Mouse (Mus musculus) intestine, embryonic 14.5 days (tissue): ENCODE results near the gene Cdk5rap2. TPM values are rescaled to one million over a fixed set of nuclear protein-coding genes. Genes with fewer than 3 reads are reported as not detected.

ENCODE experiments used
- ATAC-seq: fragments of 200-750 bp; cut with Nextera tagmentation; replicated peaks from 2 replicates; pipeline ENCODE4 v1.8.0; 2017; ENCODE audit warnings: low read depth, moderate number of reproducible peaks, moderate TSS enrichment, moderate library complexity; ENCODE audit not compliant: low FRiP score, low TSS enrichment
- DNase-seq: peaks from one replicate; pipeline ENCODE4 v3.0.0-alpha.2; 2018; ENCODE audit warnings: low spot score
- H3K27ac ChIP-seq: fragments of 300-500 bp; sonication (generic); 2 replicates; pipeline ENCODE4 v1.5.1; 2014; ENCODE audit warnings: low read depth, mild to moderate bottlenecking, control low read depth
- H3K27me3 ChIP-seq: fragments of 300-500 bp; sonication (generic); replicated peaks from 2 replicates; pipeline ENCODE4 v1.6.1; 2014; ENCODE audit warnings: low read length, control low read depth; ENCODE audit not compliant: control insufficient read depth, insufficient read depth
- H3K36me3 ChIP-seq: fragments of 300-500 bp; sonication (generic); 2 replicates; pipeline ENCODE4 v1.6.1; 2014; ENCODE audit warnings: low read length, control low read depth; ENCODE audit not compliant: control insufficient read depth, insufficient read depth
- H3K4me1 ChIP-seq: fragments of 300-500 bp; sonication (generic); replicated peaks from 2 replicates; pipeline ENCODE4 v1.6.1; 2014; ENCODE audit warnings: low read length, control low read depth, mixed read lengths; ENCODE audit not compliant: control insufficient read depth, insufficient read depth
- H3K4me2 ChIP-seq: fragments of 300-500 bp; sonication (generic); 2 replicates; pipeline ENCODE4 v1.6.1; 2014; ENCODE audit warnings: low read length
- H3K4me3 ChIP-seq: fragments of 300-500 bp; sonication (generic); 2 replicates; pipeline ENCODE4 v1.5.1; 2014; ENCODE audit warnings: low read depth, low read length, control low read depth, mixed read lengths
- H3K9ac ChIP-seq: fragments of 300-500 bp; sonication (generic); 2 replicates; pipeline ENCODE4 v1.6.1; 2014; ENCODE audit warnings: mild to moderate bottlenecking, low read length
- H3K9me3 ChIP-seq: fragments of 300-500 bp; sonication (generic); 2 replicates; pipeline ENCODE4 v1.6.1; 2016; ENCODE audit warnings: low read length, control low read depth; ENCODE audit not compliant: control insufficient read depth
- WGBS: fragments of 180-500 bp; shearing (Covaris S2); extraction: QIAGEN DNeasy Blood & Tissue Kit; methylation state at CpG from one replicate; pipeline ENCODE4 v1.1.7; 2014; 5-methylcytosine and 5-hydroxymethylcytosine counted together
- polyA plus RNA-seq: library from polyadenylated mRNA; unstranded; fragments of >200 nt; fragmentation: Nextera tagmentation; extraction: Ambion mirVana; gene quantifications from 2 replicates; pipeline ENCODE4 v1.2.1, GENCODE M21; 2014

Cdk5rap2 gene
- polyA plus RNA-seq: 20.0 and 21.4 TPM in 2 replicates

DNA sequence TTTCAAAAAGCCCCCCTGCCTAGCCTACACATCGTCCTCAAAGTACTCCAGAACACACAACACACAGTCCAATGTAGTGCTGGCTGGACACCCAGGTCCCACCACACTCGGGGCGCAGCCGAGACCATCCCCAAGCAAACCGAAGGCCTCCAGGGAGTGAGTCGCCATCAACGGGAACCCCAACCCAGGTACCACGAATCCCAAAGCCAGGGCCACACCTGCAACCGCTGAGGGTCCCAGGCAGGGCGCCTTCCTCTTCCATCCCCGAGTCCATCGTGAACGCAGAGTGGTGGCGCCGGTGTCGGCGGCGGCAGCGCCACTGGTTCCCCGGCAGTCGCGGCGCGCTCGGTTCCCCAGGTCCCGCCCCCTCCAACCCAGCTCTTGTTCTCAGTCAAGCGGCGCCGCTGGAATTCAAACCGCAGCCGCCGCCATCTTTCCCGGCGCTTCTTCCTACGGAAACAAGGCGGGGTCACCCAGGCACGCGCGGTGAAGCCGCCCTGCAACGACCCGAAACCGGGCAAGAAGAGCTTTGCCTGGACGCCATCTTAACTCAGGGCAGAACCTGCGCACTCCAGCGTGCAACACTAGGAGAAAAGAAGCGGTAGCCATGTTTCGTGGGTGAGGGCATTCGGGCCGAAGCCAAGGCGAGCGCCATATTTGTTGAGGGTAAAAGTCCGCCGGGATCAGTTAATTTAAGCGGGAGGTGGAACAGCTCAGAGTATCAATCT, at the start of gene Cdk5rap2:
Gene Cdk5rap2, minus strand, starts transcription at position 450 of the 728 bp plus-strand sequence.
- DNase-seq (peak; percentile 97), ATAC-seq (peak; percentile 99)
- Histone ChIP-seq H3K27ac (peak within 1 kb of the TSS; percentile 43; the same call in 1 of the 2 replicates), H3K27me3 (no peaks in the 10 kb centered on the region), H3K4me1 (peaks cover 4% of the 10 kb centered on the region; the same call in 1 of the 2 replicates), H3K9me3 (no peaks in the 10 kb centered on the region), H3K4me3 (peak within 1 kb of the TSS; percentile 85), H3K4me2 (peak within 1 kb of the TSS; percentile 60), H3K36me3 (no peaks in the 10 kb centered on the region), H3K9ac (peak within 1 kb of the TSS; percentile 82)
- under 1% methylated on average over 55 of the region's 55 CpGs for WGBS

GRCm38 (mm10) chr4:70452161-70452560, 41.9 kb upstream of the Cdk5rap2 start:
- ATAC-seq: no peak
- Histone ChIP-seq H3K4me3 (no peak overlapping the region), H3K36me3 (0 out of 2 replicates have a peak, but pooled peaks cover 4% of the 10 kb centered on the region), H3K27me3 (no peaks in the 10 kb centered on the region), H3K9me3 (no peaks in the 10 kb centered on the region), H3K27ac (no peak overlapping the region), H3K4me1 (no peaks in the 10 kb centered on the region), H3K9ac (no peak overlapping the region), H3K4me2 (no peak overlapping the region)
- WGBS: 82% methylated on average over 3 of the region's 3 CpGs
- no peak for DNase-seq

DNA sequence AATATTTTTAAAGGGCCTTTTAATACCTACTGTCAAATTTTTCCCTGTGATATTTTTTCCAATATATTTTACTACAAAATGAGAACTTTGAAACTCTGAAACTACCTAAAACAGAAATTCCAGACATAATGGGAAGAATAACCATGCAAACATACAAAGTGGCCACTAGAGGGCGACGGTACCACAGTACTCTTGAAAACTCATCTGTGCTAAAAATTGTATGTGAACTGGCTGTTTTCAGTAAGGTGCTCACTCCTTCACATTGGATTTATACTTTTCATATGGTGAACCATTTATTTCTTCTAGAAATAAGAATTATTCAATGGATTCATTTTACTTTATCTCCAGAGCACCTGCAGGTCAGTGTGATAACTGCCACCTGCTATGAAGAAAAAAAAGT, 41.5 kb upstream of the Cdk5rap2 start:
- H3K4me1 ChIP-seq: no peaks in the 10 kb centered on the region
- no peaks in the 10 kb centered on the region for H3K9me3 ChIP-seq
- no peak overlapping the region for H3K27ac ChIP-seq
- H3K27me3 ChIP-seq: no peaks in the 10 kb centered on the region
- ATAC-seq: no peak
- H3K9ac ChIP-seq: no peak overlapping the region
- no peak overlapping the region for H3K4me2 ChIP-seq
- 0 out of 2 replicates have a peak, but pooled peaks cover 4% of the 10 kb centered on the region for H3K36me3 ChIP-seq
- H3K4me3 ChIP-seq: no peak overlapping the region
- 1% methylated on average over 2 of the region's 2 CpGs for WGBS
- peak; percentile 55 for DNase-seq

DNA sequence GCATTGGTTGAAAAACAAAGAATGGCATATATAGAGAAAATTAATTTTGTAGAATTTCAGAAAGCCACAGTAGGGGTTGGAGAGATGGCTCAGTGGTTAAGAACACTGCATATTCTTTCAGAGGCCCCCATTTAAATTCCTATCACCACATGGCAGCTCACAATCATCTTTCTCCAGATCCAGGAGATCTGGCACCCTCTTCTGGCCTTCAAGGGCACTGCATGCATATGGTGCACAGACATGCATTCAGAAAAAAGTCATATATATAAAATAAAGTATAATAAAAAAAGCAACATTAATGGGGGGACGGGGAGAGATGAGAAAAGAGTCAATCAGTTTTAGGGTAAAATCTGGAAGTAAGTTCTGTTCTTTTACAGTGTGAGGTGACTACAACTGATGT, 39.4 kb upstream of the Cdk5rap2 start:
- Histone ChIP-seq H3K9me3 (no peaks in the 10 kb centered on the region), H3K4me2 (no peak overlapping the region), H3K9ac (no peak overlapping the region), H3K27me3 (no peaks in the 10 kb centered on the region), H3K4me3 (no peak overlapping the region), H3K36me3 (no peaks in the 10 kb centered on the region), H3K27ac (no peak overlapping the region), H3K4me1 (no peaks in the 10 kb centered on the region)
- DNase-seq (no peak), ATAC-seq (no peak)
- 88% methylated on average over 1 of the region's 1 CpGs for WGBS

DNA sequence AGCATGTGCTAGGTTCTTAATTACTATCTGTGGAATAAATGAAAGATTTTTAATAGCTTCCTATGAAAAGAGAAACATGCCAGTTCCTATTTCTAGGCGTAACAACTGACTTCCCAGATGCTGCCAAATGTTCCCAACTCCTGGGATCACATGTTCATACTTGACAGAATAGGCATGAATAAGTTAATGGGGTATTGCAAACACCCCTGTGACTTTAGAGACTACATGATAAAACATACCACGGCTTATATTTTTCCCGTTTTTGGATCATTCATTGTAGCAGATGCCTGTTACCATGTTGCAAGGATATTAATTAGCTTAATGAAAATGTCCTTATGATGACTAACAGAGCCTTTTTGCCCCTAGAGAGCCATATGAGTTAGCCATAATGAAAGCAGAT, 36.5 kb upstream of the Cdk5rap2 start:
- ATAC-seq (no peak), DNase-seq (no peak)
- Histone ChIP-seq H3K27me3 (no peaks in the 10 kb centered on the region), H3K9ac (no peak overlapping the region), H3K4me1 (no peaks in the 10 kb centered on the region), H3K27ac (no peak overlapping the region), H3K36me3 (no peaks in the 10 kb centered on the region), H3K4me2 (no peak overlapping the region), H3K9me3 (no peaks in the 10 kb centered on the region), H3K4me3 (no peak overlapping the region)
- 89% methylated on average over 3 of the region's 3 CpGs for WGBS

DNA sequence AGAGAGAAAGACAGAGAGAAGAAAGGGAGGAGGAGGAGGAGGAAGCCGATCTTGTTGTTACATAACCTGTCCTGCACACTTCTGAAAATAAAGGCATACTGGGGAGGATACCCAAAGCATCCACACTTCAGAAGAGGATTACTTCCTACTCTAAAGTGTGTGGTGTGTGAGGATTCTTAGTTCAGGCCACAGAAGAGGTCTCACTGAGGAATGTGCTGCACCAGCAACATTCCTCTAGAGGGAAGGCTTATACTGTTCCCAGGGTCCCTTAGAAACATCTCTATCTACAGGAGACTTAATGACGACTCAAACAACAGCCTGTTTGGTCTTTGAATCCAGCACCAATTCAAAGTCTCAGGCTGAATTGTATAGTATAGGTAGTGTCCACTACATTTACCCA, 10.0 kb upstream of the Cdk5rap2 start:
- no peak for DNase-seq
- no peaks in the 10 kb centered on the region for H3K27me3 ChIP-seq
- H3K36me3 ChIP-seq: no peaks in the 10 kb centered on the region
- no peaks in the 10 kb centered on the region for H3K4me1 ChIP-seq
- H3K9me3 ChIP-seq: no peaks in the 10 kb centered on the region
- H3K27ac ChIP-seq: no peak overlapping the region
- ATAC-seq: no peak
- H3K4me2 ChIP-seq: no peak overlapping the region
- 71% methylated on average over 2 of the region's 2 CpGs for WGBS
- no peak overlapping the region for H3K4me3 ChIP-seq
- no peak overlapping the region for H3K9ac ChIP-seq

DNA sequence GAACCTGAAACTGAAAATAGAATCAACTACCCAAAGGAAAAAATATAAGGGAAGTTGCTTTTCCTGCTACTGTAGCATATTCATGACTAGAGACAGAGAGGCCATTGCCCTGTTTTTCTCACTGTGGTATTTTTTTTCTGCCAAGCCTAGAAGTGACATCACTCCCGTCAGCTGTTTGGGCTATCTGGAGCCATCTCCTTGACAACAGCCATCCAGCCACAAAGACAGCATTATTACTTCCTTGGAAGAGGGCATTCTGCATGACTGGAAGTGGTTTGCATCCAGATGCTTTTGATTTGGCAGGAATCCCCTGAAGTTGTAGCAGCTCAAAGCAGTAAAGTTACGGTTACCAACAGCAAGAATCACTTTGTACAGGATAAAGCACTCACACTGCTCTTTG, 1.9 kb upstream of the Cdk5rap2 start:
- H3K4me1 ChIP-seq: peaks cover 4% of the 10 kb centered on the region; the same call in 1 of the 2 replicates
- 72% methylated on average over 2 of the region's 2 CpGs for WGBS
- no peaks in the 10 kb centered on the region for H3K36me3 ChIP-seq
- no peak for ATAC-seq
- no peaks in the 10 kb centered on the region for H3K27me3 ChIP-seq
- no peaks in the 10 kb centered on the region for H3K9me3 ChIP-seq
- no peak overlapping the region for H3K9ac ChIP-seq
- no peak overlapping the region for H3K4me2 ChIP-seq
- no peak overlapping the region for H3K4me3 ChIP-seq
- no peak overlapping the region for H3K27ac ChIP-seq
- no peak for DNase-seq

- DNase-seq (peak; percentile 51), ATAC-seq (no peak)
- Histone ChIP-seq H3K4me1 (peaks cover 4% of the 10 kb centered on the region; the same call in 1 of the 2 replicates), H3K9ac (peak overlapping the region; percentile 82), H3K9me3 (no peaks in the 10 kb centered on the region), H3K4me2 (peak overlapping the region; percentile 60), H3K4me3 (peak overlapping the region; percentile 85), H3K27me3 (no peaks in the 10 kb centered on the region), H3K27ac (no peak overlapping the region), H3K36me3 (no peaks in the 10 kb centered on the region)
- 22% methylated on average over 9 of the region's 9 CpGs for WGBS
Measured at GRCm38 (mm10) chr4:70409456-70409855, 787 bp downstream of the Cdk5rap2 start.
